Mouse (Mus musculus) cerebellum, adult 2 months (tissue): ENCODE data around the gene Ngef. TPM values are rescaled to one million over a fixed set of nuclear protein-coding genes. Genes with fewer than 3 reads are reported as not detected.
A peak's percentile ranks its signal among the peaks of the same experiment; 100 is the strongest.
"Not testable (repeated sequence)": the region's sequence is repeated elsewhere in the genome, so short reads cannot be mapped to it uniquely, and the experiment has no call there.

ENCODE experiments used
- DNase-seq, 2 experiments: peaks; one replicate each; pipeline ENCODE4 v3.0.0; 2021
- H3K27ac ChIP-seq: fragments of 200-500 bp; 2 replicates; pipeline ENCODE4 v1.5.1; 2012; ENCODE audit warnings: low read length, control low read depth, inconsistent platforms; ENCODE audit not compliant: insufficient read depth
- H3K27me3 ChIP-seq: fragments of 200-500 bp; 2 replicates; pipeline ENCODE4 v1.6.1; 2012; ENCODE audit warnings: inconsistent platforms, mild to moderate bottlenecking, low read length, moderate library complexity; ENCODE audit not compliant: control insufficient read depth, insufficient read depth
- H3K4me1 ChIP-seq: fragments of 200-500 bp; 2 replicates; pipeline ENCODE4 v1.6.1; 2011; ENCODE audit warnings: low read length; ENCODE audit not compliant: control insufficient read depth, insufficient read depth
- H3K4me3 ChIP-seq: fragments of 200-500 bp; replicated peaks from 2 replicates; pipeline ENCODE3; 2011; ENCODE audit warnings: mild to moderate bottlenecking, low read depth, low read length, control low read depth; ENCODE audit not compliant: insufficient read depth
- CTCF ChIP-seq: fragments of 200-500 bp; IDR thresholded peaks from 2 replicates; pipeline ENCODE4 v1.5.1; 2011; ENCODE audit warnings: low read depth, mild to moderate bottlenecking, control low read depth, low read length, moderate library complexity, borderline replicate concordance; ENCODE audit not compliant: insufficient read depth
- POLR2A ChIP-seq: fragments of 200-500 bp; IDR thresholded peaks from 2 replicates; pipeline ENCODE4 v1.6.1; 2011; ENCODE audit warnings: low read length, control low read depth, borderline replicate concordance; ENCODE audit not compliant: insufficient read depth
- WGBS: fragments of 180-500 bp; shearing (Covaris S2); methylation state at CpG from one replicate; pipeline ENCODE4 v1.1.7; 2018; 5-methylcytosine and 5-hydroxymethylcytosine counted together
- polyA plus RNA-seq: library from polyadenylated mRNA; depleted of rRNA; stranded (reverse); fragments of >200 nt; gene quantifications from 2 replicates; pipeline ENCODE4 v1.2.3, GENCODE M21; 2012

The Ngef gene
- polyA plus RNA-seq, 1 experiment, result 25.5 TPM

DNA sequence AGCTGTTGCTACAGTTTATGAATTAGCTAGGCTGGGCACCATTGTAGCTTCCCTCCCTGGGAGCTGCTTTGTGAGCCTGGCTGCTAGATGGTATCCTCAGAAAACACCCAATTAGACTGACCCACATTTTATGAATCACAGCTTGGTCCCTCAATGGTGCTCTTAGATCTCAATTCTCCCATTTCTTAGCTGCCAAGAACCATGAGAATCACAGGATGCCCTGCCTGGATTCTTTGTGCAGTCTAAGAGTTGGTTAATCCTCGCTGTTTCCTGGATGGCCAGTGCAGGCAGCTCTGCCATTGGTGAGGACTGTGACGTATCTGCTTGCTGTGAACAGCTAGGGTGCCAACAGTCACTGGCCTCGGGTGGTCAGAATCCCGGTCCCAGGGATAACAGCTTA, 80.1 kb downstream of the Ngef start:
- H3K4me1 ChIP-seq, result peaks cover 3% of the 10 kb centered on the region; the same call in 1 of the 2 replicates
- TF ChIP-seq CTCF (no peak), POLR2A (no peak)
- H3K4me3 ChIP-seq, result no peak overlapping the region
- H3K27ac ChIP-seq, result no peak overlapping the region
- no peaks in the 10 kb centered on the region for H3K27me3 ChIP-seq
- WGBS, result 44% methylated on average over 4 of the region's 4 CpGs
- DNase-seq, result no peak

DNA sequence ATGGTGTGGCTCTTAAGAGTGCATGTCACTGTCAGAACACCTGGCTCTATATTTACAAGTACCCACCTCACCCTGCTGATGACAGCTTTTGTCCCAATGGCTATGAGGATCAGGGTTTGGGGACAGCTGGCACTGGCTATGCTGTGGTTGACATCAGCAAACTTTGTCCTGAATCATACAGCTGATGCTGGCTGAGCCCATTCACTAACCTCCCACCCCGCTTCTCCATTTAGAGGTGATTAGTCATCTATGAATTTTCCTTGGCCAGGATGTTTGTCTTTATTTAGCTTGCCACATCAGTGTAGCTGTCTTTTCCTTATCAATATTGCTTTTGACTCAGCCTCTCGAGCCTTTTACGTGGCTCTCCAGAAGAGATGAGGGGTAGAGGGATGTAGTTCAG, 81.4 kb downstream of the Ngef start:
- 98% methylated on average over 3 of the region's 3 CpGs for WGBS
- Histone ChIP-seq H3K4me3 (no peak overlapping the region), H3K27me3 (no peaks in the 10 kb centered on the region), H3K4me1 (peaks cover 8% of the 10 kb centered on the region), H3K27ac (no peak overlapping the region)
- no peak for TF ChIP-seq POLR2A
- TF ChIP-seq CTCF, result no peak
- DNase-seq, result no peak

DNA sequence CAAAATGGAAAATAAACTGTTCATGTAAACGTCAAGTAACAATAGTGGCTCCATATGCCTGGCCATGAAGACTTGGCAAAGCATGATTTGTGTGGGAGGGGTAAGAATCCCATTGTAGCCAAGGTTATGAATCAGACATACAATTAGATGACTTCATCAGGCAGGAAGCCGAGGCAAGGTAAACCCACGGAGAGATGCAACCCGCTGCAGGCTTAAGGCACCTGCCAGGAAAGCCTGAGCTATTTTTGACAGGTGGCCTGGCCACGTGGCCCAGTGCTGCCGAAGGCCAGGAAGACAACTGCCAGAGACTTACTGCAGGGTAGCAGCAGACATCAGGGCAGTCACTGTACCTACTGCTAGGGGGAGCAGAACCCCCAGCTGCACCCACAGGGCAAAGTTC, 87.3 kb downstream of the Ngef start:
- peaks cover 23% of the 10 kb centered on the region for H3K4me1 ChIP-seq
- no peak overlapping the region for H3K27ac ChIP-seq
- no peak overlapping the region for H3K4me3 ChIP-seq
- 4% methylated on average over 6 of the region's 6 CpGs for WGBS
- no peaks in the 10 kb centered on the region for H3K27me3 ChIP-seq
- DNase-seq, result peak; percentile 91 to 98
- TF ChIP-seq POLR2A (no peak), CTCF (no peak)

DNA sequence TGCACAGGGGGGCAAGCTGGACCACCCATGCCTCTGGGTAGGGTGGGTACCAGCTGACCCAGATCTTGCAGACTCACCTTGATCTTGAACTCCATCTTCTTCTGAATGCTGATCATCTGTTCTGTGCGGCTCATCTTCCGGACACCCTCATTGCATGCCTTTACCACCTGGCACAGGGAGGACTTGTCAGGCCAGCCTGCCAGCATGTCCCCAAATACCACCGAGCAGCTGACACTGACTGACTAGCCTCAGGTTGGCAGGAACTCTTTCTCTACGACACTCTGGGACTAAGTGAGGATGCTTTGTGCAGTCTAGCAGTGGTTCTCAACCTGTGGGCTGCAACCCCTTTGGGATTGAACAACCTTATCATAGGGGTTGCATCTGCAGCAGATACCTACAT, 91.1 kb downstream of the Ngef start:
- peak; percentile 62 to 82 for DNase-seq
- TF ChIP-seq CTCF, result no peak
- TF ChIP-seq POLR2A, result no peak
- no peak overlapping the region for H3K27ac ChIP-seq
- no peaks in the 10 kb centered on the region for H3K27me3 ChIP-seq
- H3K4me3 ChIP-seq, result no peak overlapping the region
- peaks cover 21% of the 10 kb centered on the region for H3K4me1 ChIP-seq
- 17% methylated on average over 4 of the region's 4 CpGs for WGBS

DNA sequence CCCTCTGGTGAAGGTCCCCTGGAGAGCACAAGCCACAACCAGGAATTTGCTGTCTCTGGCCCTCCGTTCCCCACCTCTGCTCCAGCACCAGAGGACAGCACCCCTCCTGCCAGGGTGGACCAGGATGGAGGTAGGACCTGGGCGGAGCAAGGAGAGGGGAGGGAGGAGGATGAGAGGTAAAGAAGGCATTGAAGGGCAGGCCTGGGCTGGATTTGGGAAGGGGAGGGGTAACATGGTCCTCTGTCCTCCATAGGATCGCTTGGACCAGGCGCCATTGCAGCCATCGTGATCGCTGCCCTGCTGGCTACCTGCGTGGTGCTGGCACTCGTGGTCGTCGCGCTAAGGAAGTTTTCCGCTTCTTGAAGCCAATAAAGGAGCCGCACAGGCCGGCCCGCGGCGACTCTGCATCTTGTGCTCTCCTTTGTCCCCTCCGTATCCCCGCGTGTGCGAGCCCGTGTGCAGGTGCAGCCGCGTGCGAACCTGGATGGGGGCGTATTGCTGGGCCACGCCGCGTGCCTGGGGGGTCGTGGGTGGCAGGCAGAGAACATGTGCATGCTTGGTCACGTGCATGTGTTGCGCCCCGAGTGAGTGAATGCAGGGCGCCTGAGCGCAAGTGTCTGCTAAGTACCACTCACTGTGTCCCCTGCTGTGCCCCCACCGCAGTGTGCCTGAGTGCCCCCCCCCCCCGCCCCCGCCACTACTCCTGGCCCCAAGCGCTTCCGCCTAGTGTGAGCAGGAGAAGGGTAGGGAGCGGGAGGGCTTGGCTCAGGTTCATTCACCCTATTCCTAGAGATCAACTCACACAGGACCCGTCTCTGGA, 98.4 kb downstream of the Ngef start:
- Histone ChIP-seq H3K27ac (no peak overlapping the region), H3K4me1 (peaks cover 7% of the 10 kb centered on the region; the same call in 1 of the 2 replicates), H3K27me3 (no peaks in the 10 kb centered on the region), H3K4me3 (peak overlapping the region; percentile 60)
- no peak for DNase-seq
- 5% methylated on average over 42 of the region's 42 CpGs for WGBS
- TF ChIP-seq CTCF (no peak), POLR2A (no peak)

DNA sequence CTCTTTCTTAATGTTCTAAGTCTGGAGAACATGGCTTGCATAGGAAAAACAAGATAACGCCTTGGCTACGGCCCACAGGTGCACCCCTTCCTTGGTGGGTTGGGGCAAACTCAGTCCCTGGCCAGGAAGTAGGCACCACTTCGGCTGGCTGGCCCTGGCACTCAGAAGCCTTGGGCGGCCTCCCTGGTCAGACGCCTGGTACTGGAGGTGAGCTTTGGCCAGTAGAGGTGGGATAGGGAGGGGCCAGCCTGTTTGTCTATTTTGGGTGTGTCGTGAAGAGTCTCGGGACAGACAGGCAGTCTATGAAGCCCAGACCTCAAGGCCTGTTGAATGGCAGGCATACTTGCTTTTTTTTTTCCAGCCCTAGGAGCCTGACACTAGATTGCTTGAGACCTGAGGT, 101.1 kb downstream of the Ngef start:
- DNase-seq, result peak; percentile 51 to 63
- H3K4me1 ChIP-seq, result peaks cover 7% of the 10 kb centered on the region; the same call in 1 of the 2 replicates
- H3K27ac ChIP-seq, result no peak overlapping the region
- H3K4me3 ChIP-seq, result no peak overlapping the region
- 89% methylated on average over 7 of the region's 7 CpGs for WGBS
- H3K27me3 ChIP-seq, result no peaks in the 10 kb centered on the region
- no peak for TF ChIP-seq POLR2A
- no peak for TF ChIP-seq CTCF

DNA sequence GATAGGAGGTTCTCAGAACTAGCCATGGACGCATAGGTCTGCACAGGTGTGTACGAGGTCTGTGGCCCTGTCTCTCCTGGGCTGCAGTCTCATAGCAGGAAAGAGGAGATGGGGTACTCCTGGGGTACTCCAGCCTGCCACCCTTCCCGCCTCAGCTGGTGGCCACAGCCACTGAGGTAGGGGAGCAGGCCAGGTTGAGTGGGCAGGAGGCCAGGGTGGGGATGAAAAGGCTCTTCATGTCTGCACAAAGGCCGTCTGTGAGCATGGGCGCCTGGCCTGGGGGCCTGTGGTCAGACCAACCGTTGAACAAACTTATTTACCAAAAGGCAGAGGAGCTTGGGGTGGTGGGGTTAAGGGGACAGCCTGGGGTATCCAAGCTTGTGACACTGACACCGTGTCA, 101.8 kb downstream of the Ngef start:
- TF ChIP-seq POLR2A (no peak), CTCF (no peak)
- Histone ChIP-seq H3K4me1 (peaks cover 7% of the 10 kb centered on the region; the same call in 1 of the 2 replicates), H3K27ac (no peak overlapping the region), H3K4me3 (no peak overlapping the region), H3K27me3 (no peaks in the 10 kb centered on the region)
- WGBS, result 87% methylated on average over 7 of the region's 7 CpGs
- no peak for DNase-seq

DNA sequence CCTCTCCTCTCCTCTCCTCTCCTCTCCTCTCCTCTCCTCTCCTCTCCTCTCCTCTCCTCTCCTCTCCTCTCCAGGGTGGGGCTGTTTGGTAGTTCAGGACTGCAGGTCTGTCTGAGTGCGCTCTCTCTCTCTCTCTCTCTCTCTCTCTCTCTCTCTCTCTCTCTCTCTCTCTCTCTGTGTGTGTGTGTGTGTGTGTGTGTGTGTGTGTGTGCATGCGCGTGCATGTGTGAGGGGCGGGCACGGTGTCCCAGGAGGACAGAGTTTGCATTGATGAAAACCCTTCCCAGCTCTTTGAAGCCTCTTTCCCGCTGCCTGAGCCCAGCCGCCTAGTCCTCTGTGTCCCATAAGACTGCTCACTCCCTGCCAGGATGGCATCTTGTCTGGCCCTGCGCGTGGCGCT, 103.7 kb downstream of the Ngef start, which contains the start of gene Snorc:
TSS of gene Snorc (plus strand) at position 301 of the 400 bp plus-strand sequence.
- not testable (repeated sequence) for H3K27ac ChIP-seq, H3K4me1 ChIP-seq, H3K4me3 ChIP-seq, H3K27me3 ChIP-seq, DNase-seq
- WGBS, result 44% methylated on average over 9 of the region's 10 CpGs
